Mouse (Mus musculus): ENCODE data around the gene Gpr21. TPM values are rescaled to one million over a fixed set of nuclear protein-coding genes. Genes with fewer than 3 reads are reported as not detected.
"Not testable (repeated sequence)": the region's sequence is repeated elsewhere in the genome, so short reads cannot be mapped to it uniquely, and the experiment has no call there.

The Gpr21 gene
- 1.0 and 1.4 TPM in 2 replicates for polyA plus RNA-seq (2015; fragmentation: Nextera tagmentation; extraction: Ambion mirVana)

- H3K36me3 ChIP-seq (ENCODE audit: control insufficient read depth, insufficient read depth, low read length) = peaks cover 2% of the 10 kb centered on the region; the same call in 1 of the 2 replicates
- ATAC-seq (ENCODE audit: insufficient read depth, low FRiP score) = peak; percentile 64; the same call in 1 of the 2 replicates
- H3K27ac ChIP-seq (ENCODE audit: low read length) = no peak within 1 kb of the TSS
- WGBS = 30% methylated on average over 11 of the region's 11 CpGs
- H3K9me3 ChIP-seq (replicated peaks; ENCODE audit: control insufficient read depth, low read length) = no peaks in the 10 kb centered on the region
- peaks cover 7% of the 10 kb centered on the region; the same call in 1 of the 2 replicates for H3K4me1 ChIP-seq (ENCODE audit: control insufficient read depth, insufficient read depth, low read length)
- no peaks in the 10 kb centered on the region for H3K27me3 ChIP-seq (ENCODE audit: control insufficient read depth, insufficient read depth, low read length)
- no peak within 1 kb of the TSS for H3K9ac ChIP-seq (ENCODE audit: low read length)
- peak within 1 kb of the TSS; percentile 17; the same call in 1 of the 2 replicates for H3K4me2 ChIP-seq (ENCODE audit: low read depth, low read length)
- peak within 1 kb of the TSS; percentile 1; the same call in 1 of the 2 replicates for H3K4me3 ChIP-seq (replicated peaks; ENCODE audit: low read length)
Observed at GRCm38 (mm10) chr2:37516030-37516710, at the start of gene Gpr21. Gene Gpr21, plus strand, starts transcription at chr2:37516332.

- Histone ChIP-seq H3K4me2 (ENCODE audit: low read depth, low read length) (no peak overlapping the region), H3K36me3 (ENCODE audit: control insufficient read depth, insufficient read depth, low read length) (peaks cover 27% of the 10 kb centered on the region; the same call in 1 of the 2 replicates), H3K4me1 (ENCODE audit: control insufficient read depth, insufficient read depth, low read length) (no peaks in the 10 kb centered on the region), H3K27me3 (ENCODE audit: control insufficient read depth, insufficient read depth, low read length) (no peaks in the 10 kb centered on the region), H3K27ac (ENCODE audit: low read length) (no peak overlapping the region), H3K9me3 (replicated peaks; ENCODE audit: control insufficient read depth, low read length) (no peaks in the 10 kb centered on the region), H3K4me3 (replicated peaks; ENCODE audit: low read length) (no peak overlapping the region), H3K9ac (ENCODE audit: low read length) (no peak overlapping the region)
- ATAC-seq (ENCODE audit: insufficient read depth, low FRiP score) = no peak
Observed at GRCm38 (mm10) chr2:37479559-37479958, 36.6 kb upstream of the Gpr21 start.

- no peaks in the 10 kb centered on the region for H3K27me3 ChIP-seq (ENCODE audit: control insufficient read depth, insufficient read depth, low read length)
- 91% methylated on average over 2 of the region's 2 CpGs for WGBS
Observed at GRCm38 (mm10) chr2:37480039-37480438, 36.1 kb upstream of the Gpr21 start.

GRCm38 (mm10) chr2:37484165-37484564 is 32.0 kb upstream of the Gpr21 start:
- no peak overlapping the region for H3K4me2 ChIP-seq (ENCODE audit: low read depth, low read length)
- no peaks in the 10 kb centered on the region for H3K9me3 ChIP-seq (replicated peaks; ENCODE audit: control insufficient read depth, low read length)
- 84% methylated on average over 2 of the region's 2 CpGs for WGBS
- H3K4me1 ChIP-seq (ENCODE audit: control insufficient read depth, insufficient read depth, low read length) = no peaks in the 10 kb centered on the region
- H3K4me3 ChIP-seq (replicated peaks; ENCODE audit: low read length) = no peak overlapping the region
- ATAC-seq (ENCODE audit: insufficient read depth, low FRiP score) = no peak
- no peak overlapping the region for H3K9ac ChIP-seq (ENCODE audit: low read length)
- no peaks in the 10 kb centered on the region for H3K27me3 ChIP-seq (ENCODE audit: control insufficient read depth, insufficient read depth, low read length)
- no peak overlapping the region for H3K27ac ChIP-seq (ENCODE audit: low read length)
- peaks cover 12% of the 10 kb centered on the region for H3K36me3 ChIP-seq (ENCODE audit: control insufficient read depth, insufficient read depth, low read length)

More at GRCm38 (mm10) chr2:37480039-37480438, 36.1 kb upstream of the Gpr21 start:
- H3K9ac ChIP-seq (ENCODE audit: low read length) = no peak overlapping the region
- peaks cover 27% of the 10 kb centered on the region; the same call in 1 of the 2 replicates for H3K36me3 ChIP-seq (ENCODE audit: control insufficient read depth, insufficient read depth, low read length)
- H3K4me3 ChIP-seq (replicated peaks; ENCODE audit: low read length) = no peak overlapping the region
- H3K9me3 ChIP-seq (replicated peaks; ENCODE audit: control insufficient read depth, low read length) = no peaks in the 10 kb centered on the region
- H3K4me1 ChIP-seq (ENCODE audit: control insufficient read depth, insufficient read depth, low read length) = no peaks in the 10 kb centered on the region
- no peak overlapping the region for H3K27ac ChIP-seq (ENCODE audit: low read length)
- ATAC-seq (ENCODE audit: insufficient read depth, low FRiP score) = no peak
- H3K4me2 ChIP-seq (ENCODE audit: low read depth, low read length) = no peak overlapping the region

- Histone ChIP-seq H3K4me1 (ENCODE audit: control insufficient read depth, insufficient read depth, low read length) (no peaks in the 10 kb centered on the region), H3K27me3 (ENCODE audit: control insufficient read depth, insufficient read depth, low read length) (no peaks in the 10 kb centered on the region), H3K4me3 (replicated peaks; ENCODE audit: low read length) (no peak overlapping the region), H3K27ac (ENCODE audit: low read length) (no peak overlapping the region), H3K9me3 (replicated peaks; ENCODE audit: control insufficient read depth, low read length) (no peaks in the 10 kb centered on the region), H3K9ac (ENCODE audit: low read length) (no peak overlapping the region), H3K4me2 (ENCODE audit: low read depth, low read length) (no peak overlapping the region), H3K36me3 (ENCODE audit: control insufficient read depth, insufficient read depth, low read length) (peaks cover 18% of the 10 kb centered on the region)
- ATAC-seq (ENCODE audit: insufficient read depth, low FRiP score) = no peak
- WGBS = 83% methylated on average over 1 of the region's 1 CpGs
Observed at GRCm38 (mm10) chr2:37485370-37485769, 30.8 kb upstream of the Gpr21 start.

- H3K27ac ChIP-seq (ENCODE audit: low read length) = no peak overlapping the region
- H3K4me2 ChIP-seq (ENCODE audit: low read depth, low read length) = no peak overlapping the region
- peaks cover 18% of the 10 kb centered on the region for H3K36me3 ChIP-seq (ENCODE audit: control insufficient read depth, insufficient read depth, low read length)
- no peak overlapping the region for H3K9ac ChIP-seq (ENCODE audit: low read length)
- H3K9me3 ChIP-seq (replicated peaks; ENCODE audit: control insufficient read depth, low read length) = no peaks in the 10 kb centered on the region
- H3K27me3 ChIP-seq (ENCODE audit: control insufficient read depth, insufficient read depth, low read length) = no peaks in the 10 kb centered on the region
- no peak overlapping the region for H3K4me3 ChIP-seq (replicated peaks; ENCODE audit: low read length)
- no peaks in the 10 kb centered on the region for H3K4me1 ChIP-seq (ENCODE audit: control insufficient read depth, insufficient read depth, low read length)
- no peak for ATAC-seq (ENCODE audit: insufficient read depth, low FRiP score)
Observed at GRCm38 (mm10) chr2:37486408-37486807, 29.7 kb upstream of the Gpr21 start.

GRCm38 (mm10) chr2:37488956-37489355 is 27.2 kb upstream of the Gpr21 start:
- H3K4me1 ChIP-seq (ENCODE audit: control insufficient read depth, insufficient read depth, low read length) = no peaks in the 10 kb centered on the region
- ATAC-seq (ENCODE audit: insufficient read depth, low FRiP score) = no peak
- H3K4me2 ChIP-seq (ENCODE audit: low read depth, low read length) = no peak overlapping the region
- no peaks in the 10 kb centered on the region for H3K9me3 ChIP-seq (replicated peaks; ENCODE audit: control insufficient read depth, low read length)
- no peaks in the 10 kb centered on the region for H3K27me3 ChIP-seq (ENCODE audit: control insufficient read depth, insufficient read depth, low read length)
- no peak overlapping the region for H3K4me3 ChIP-seq (replicated peaks; ENCODE audit: low read length)
- WGBS = 93% methylated on average over 2 of the region's 2 CpGs
- peaks cover 15% of the 10 kb centered on the region for H3K36me3 ChIP-seq (ENCODE audit: control insufficient read depth, insufficient read depth, low read length)
- H3K9ac ChIP-seq (ENCODE audit: low read length) = no peak overlapping the region
- H3K27ac ChIP-seq (ENCODE audit: low read length) = no peak overlapping the region

- H3K4me1 ChIP-seq (ENCODE audit: control insufficient read depth, insufficient read depth, low read length) = no peaks in the 10 kb centered on the region
- H3K4me3 ChIP-seq (replicated peaks; ENCODE audit: low read length) = no peak overlapping the region
- no peak overlapping the region for H3K4me2 ChIP-seq (ENCODE audit: low read depth, low read length)
- ATAC-seq (ENCODE audit: insufficient read depth, low FRiP score) = no peak
- H3K9ac ChIP-seq (ENCODE audit: low read length) = no peak overlapping the region
- WGBS = 96% methylated on average over 4 of the region's 4 CpGs
- no peaks in the 10 kb centered on the region for H3K9me3 ChIP-seq (replicated peaks; ENCODE audit: control insufficient read depth, low read length)
- H3K27ac ChIP-seq (ENCODE audit: low read length) = no peak overlapping the region
- no peaks in the 10 kb centered on the region for H3K27me3 ChIP-seq (ENCODE audit: control insufficient read depth, insufficient read depth, low read length)
- H3K36me3 ChIP-seq (ENCODE audit: control insufficient read depth, insufficient read depth, low read length) = 0 out of 2 replicates have a peak, but pooled peaks cover 5% of the 10 kb centered on the region
Observed at GRCm38 (mm10) chr2:37497321-37497720, 18.8 kb upstream of the Gpr21 start.

GRCm38 (mm10) chr2:37505856-37506255 is 10.3 kb upstream of the Gpr21 start:
- 85% methylated on average over 2 of the region's 2 CpGs for WGBS
- not testable (repeated sequence) for H3K27ac ChIP-seq (ENCODE audit: low read length); H3K4me3 ChIP-seq (replicated peaks; ENCODE audit: low read length); H3K4me1 ChIP-seq (ENCODE audit: control insufficient read depth, insufficient read depth, low read length); H3K9me3 ChIP-seq (replicated peaks; ENCODE audit: control insufficient read depth, low read length); ATAC-seq (ENCODE audit: insufficient read depth, low FRiP score); H3K9ac ChIP-seq (ENCODE audit: low read length); H3K27me3 ChIP-seq (ENCODE audit: control insufficient read depth, insufficient read depth, low read length); H3K36me3 ChIP-seq (ENCODE audit: control insufficient read depth, insufficient read depth, low read length); H3K4me2 ChIP-seq (ENCODE audit: low read depth, low read length)
